Mouse (Mus musculus): ENCODE results near the gene Llph.
A peak's percentile ranks its signal among the peaks of the same experiment; 100 is the strongest.

Gene Llph

GRCm38 (mm10) chr10:120219578-120220359 is 7.1 kb upstream of the Llph start:
- no peak for DNase-seq

GRCm38 (mm10) chr10:120220776-120221175 is 6.1 kb upstream of the Llph start:
- no peak for DNase-seq

- peak; percentile 78 to 82 for DNase-seq
These were observed 4.8 kb downstream of the Llph start for GRCm38 (mm10) chr10:120231718-120232117.

GRCm38 (mm10) chr10:120233655-120234367 is 6.9 kb downstream of the Llph start:
- DNase-seq: peak; percentile 74 to 81

- DNase-seq: no peak
These were observed 10.0 kb downstream of the Llph start for GRCm38 (mm10) chr10:120236855-120237254.

GRCm38 (mm10) chr10:120238241-120238640 is 11.4 kb downstream of the Llph start:
- DNase-seq: no peak

GRCm38 (mm10) chr10:120239476-120239875 is 12.6 kb downstream of the Llph start:
- no peak for DNase-seq

GRCm38 (mm10) chr10:120242421-120242820 is 15.6 kb downstream of the Llph start:
- no peak for DNase-seq

GRCm38 (mm10) chr10:120245681-120246080 is 18.8 kb downstream of the Llph start:
- no peak for DNase-seq

GRCm38 (mm10) chr10:120246994-120247750 is 20.3 kb downstream of the Llph start:
- DNase-seq: peak; percentile 58 to 69

- peak; percentile 18 to 31 for DNase-seq
These were observed 24.2 kb downstream of the Llph start for GRCm38 (mm10) chr10:120250911-120251683.

- DNase-seq: no peak
These were observed 24.9 kb downstream of the Llph start for GRCm38 (mm10) chr10:120251791-120252190.

- no peak for DNase-seq
These were observed 25.9 kb downstream of the Llph start for GRCm38 (mm10) chr10:120252800-120253199.

GRCm38 (mm10) chr10:120257231-120257630 is 30.4 kb downstream of the Llph start:
- peak; percentile 76 to 77 for DNase-seq

- no peak for DNase-seq
These were observed 40.9 kb downstream of the Llph start for GRCm38 (mm10) chr10:120267790-120268189.

GRCm38 (mm10) chr10:120269946-120270345 is 43.1 kb downstream of the Llph start:
- DNase-seq: peak; percentile 19 to 33

GRCm38 (mm10) chr10:120270777-120271176 is 43.9 kb downstream of the Llph start:
- peak; percentile 61 to 71 for DNase-seq

GRCm38 (mm10) chr10:120271318-120271717 is 44.4 kb downstream of the Llph start:
- no peak for DNase-seq

- DNase-seq: no peak
These were observed 45.0 kb downstream of the Llph start for GRCm38 (mm10) chr10:120271879-120272269.

- peak; percentile 39 to 47 for DNase-seq
These were observed 45.5 kb downstream of the Llph start for GRCm38 (mm10) chr10:120272270-120272883.

- no peak for DNase-seq
These were observed 46.5 kb downstream of the Llph start for GRCm38 (mm10) chr10:120273335-120273734.
